Mouse (Mus musculus) CD4-positive, CD25-positive, alpha-beta regulatory T cell, adult 4 months (primary cell): Measurements from ENCODE around the gene Selenow. TPM values are rescaled to one million over a fixed set of nuclear protein-coding genes. Genes with fewer than 3 reads are reported as not detected.

Experiments used
- ATAC-seq: one replicate; pipeline ENCODE4 v1.8.0; 2017
- polyA plus RNA-seq, 2 experiments: library from polyadenylated mRNA; unstranded; fragments of 100-300 nt; shearing (Covaris generic); gene quantifications; one replicate each; pipeline ENCODE4 v1.2.1; 2017

Selenow gene
- polyA plus RNA-seq = 100 to 1,000 TPM; 912 to 987 TPM

DNA sequence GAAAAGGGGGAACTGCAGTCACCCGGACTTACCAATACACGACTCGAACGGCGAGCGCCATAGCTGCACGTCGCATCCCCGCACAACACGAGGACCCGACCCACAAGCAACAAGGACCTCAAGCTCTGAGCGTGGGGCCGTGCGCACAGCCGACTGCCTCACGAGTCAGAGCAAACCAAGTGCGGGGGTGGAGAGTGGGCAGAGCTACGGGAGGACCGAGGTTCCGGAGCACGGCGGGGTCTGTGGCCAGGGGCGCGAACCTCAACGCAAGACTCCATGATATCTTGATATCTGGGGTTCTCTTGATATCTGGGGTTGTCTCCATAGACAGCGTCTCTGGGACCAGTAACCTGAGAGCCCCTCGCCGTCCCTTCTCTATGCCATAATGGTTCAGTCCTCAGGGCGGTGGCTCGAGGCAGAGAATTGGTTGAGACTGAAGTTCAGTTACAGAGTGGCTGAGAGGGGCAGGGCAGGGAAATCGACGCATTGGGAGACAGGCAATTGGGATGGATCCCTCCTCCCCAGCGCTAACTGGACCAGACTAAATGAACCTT, at the start of gene Selenow:
Gene Selenow, minus strand, starts transcription at position 183 of the 554 bp plus-strand sequence.
- ATAC-seq = peak; percentile 95

DNA sequence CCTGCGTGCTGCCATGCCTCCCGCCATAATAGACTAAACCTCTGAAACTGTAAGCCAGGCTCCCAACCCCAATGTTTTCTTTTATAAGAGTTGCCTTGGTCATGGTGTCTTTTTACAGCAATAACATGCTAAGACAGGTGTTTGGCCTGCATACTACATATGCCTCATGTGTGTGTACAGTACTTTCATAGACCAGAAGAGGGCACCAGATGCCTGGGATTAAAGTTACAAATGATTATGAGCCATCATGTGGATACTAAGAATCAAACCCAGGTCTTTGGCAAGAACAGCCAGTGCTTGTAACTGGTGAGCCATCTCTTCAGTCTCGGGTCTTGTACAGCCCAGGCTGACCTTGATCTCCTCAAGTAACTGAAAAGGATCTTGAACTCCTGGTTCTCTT, 47.5 kb upstream of the Selenow start:
- no peak for ATAC-seq

DNA sequence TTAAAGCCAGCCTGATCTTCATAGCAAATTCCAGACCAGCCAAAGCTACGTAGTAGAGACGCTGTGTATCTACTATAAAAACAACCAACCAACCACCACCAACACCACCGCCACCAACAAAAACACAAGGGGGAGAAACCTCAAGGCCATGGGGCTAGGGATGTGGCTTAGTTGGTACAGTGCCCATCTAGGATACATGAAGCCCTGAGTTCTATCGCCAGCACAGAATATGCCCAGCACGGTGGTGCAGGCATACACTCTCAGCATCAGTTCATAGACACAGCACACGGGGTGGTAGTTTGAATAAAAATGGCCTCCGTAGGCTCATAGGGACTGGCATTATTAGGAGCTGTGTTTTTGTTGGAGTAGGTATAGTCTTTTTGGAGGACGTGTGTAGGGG, 46.1 kb upstream of the Selenow start:
- ATAC-seq = no peak

DNA sequence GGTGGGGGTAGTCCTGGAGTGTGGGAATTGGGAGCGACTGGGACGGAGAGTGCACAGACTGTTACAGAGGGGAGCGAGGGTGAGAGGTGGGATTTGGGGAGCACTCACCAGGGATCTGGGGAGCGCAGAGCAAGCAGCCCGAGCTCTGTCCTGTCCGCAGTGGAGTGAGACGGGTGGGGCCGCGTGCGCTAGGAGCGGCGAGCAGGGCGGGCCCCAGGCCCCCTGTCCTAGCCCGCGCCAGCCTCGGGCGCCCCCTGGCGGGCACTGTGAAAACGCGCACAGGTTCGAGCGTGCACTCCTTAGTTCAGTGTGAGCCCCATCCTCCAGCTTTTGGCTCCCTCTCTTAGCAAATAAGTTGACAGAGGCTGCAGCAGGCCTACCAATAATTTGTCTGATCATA, 45.1 kb upstream of the Selenow start, which contains the start of gene Ehd2:
Gene Ehd2, minus strand, starts transcription at position 256 of the 400 bp plus-strand sequence.
- ATAC-seq = peak; percentile 66

DNA sequence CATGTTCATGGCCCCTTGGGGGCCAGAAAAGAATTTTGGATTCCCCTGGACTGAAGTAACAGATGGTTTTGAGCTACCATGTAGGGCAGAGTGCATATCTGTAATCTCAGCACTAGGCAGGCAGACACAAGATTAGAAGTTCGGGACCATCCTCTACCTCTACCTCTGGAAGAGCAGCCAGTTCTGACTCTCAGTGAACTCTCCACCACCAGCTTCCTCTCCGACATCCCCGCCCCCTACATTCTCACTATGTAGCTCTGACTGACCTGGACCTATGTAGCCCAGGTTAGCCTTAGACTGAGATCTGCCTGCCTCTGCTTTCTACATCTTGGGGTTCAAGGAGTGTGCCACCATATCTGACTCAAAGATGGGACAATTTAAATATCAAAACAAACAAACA, 44.3 kb upstream of the Selenow start:
- ATAC-seq = no peak

DNA sequence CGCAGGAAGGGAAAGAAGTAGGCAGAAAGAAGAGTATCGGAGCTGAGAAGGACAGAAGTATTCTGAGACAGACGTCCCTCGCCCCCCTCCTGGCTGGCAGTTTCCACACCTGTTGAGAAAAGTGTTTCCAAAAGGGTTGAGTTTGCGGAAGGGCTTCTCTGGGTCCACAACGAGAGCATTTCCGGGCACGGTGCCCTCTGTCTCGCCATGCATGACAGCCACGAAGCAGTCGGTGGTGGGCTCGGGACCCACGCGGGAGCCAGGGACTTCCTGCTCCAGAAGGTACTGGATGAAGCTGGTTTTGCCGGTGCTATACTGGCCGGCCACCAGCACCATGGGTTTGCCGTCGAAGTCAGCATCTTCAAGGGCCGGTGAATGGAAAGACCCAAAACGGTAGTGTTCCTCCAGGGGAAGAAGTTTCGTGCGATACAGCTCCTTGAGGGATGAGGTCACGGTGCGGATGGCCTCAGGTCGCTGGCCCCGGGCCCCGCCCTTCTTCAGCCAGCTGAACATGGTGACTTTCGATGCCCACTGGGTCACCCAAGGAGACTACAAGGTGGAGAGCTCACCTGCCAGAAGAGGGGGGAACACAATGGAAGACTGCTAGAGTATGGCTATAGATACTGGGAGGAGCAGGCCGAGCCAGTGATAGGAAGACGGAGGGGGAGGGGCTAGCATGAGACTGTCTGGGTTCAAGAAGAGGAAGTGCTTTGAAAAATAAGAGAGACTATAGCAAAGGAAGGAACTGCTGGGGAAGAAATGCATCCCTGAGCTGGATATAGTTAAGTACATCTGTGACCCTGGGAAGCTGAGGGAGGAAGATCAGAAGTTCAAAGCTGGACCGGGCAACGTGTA, 41.8 kb upstream of the Selenow start:
- ATAC-seq = no peak

DNA sequence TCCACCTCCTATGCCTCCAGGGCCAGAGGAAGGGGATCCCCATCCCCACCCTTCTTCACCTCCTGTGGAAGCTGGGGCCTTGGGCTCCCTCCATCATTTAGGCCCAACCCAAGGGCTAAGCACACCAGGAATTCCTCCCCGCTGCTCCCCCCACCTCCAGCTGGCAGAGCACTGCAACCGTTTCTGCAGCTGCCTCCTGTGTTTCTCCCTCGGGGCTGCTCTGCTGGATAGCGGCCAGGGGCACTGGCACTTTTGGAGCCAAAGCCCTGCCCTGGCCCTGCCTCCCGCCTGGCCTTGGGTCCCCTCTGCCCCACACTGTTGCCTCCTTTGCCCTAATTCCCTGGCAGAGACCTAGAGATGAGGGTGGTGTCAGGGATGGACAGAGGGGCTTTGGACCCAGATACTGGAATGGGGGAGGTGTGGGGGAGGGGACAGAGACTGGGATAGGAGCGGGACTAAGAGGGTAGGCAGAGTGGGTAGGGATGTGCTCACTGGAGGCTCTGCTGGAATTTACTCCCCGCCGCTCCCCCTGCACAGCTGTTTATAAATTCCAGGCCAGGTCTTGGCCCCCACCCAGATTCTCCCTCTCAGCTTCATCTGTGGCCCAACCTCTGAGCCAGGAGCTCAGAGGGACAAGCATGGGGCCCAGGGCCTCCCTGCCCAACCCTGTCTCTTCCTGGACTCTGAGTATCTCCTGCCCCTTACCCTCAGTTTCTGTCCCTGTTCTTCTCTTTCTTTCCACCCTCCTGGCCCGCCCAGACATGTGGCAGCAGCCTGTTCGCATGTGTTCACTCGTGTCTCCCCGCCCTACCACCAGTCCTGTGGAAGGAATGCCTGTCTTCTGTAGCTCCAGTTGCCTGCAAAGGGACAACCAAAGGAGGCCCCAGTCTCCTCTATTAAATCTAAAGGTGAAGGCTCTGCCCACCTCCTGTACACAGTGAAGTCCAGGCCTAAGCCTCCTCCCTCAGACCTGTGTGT, 40.4 kb upstream of the Selenow start:
- ATAC-seq = no peak

DNA sequence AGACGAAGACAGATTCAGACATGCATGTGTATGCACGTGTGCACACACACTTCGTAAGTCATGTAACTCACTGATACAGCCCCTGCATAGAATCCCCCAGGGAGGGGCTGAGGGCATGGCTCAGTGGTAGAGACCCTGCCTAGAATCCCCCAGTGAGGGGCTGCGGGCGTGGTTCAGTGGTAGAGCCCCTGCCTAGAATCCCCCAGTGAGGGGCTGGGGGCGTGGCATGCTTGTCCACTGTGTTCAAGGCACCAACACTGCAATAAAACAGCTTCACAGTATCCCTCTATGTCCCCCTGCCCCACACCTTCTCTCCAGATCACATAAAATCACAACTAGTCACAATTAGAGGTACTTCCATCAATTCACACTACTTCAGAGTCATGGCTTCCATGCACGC, 39.6 kb upstream of the Selenow start:
- no peak for ATAC-seq

DNA sequence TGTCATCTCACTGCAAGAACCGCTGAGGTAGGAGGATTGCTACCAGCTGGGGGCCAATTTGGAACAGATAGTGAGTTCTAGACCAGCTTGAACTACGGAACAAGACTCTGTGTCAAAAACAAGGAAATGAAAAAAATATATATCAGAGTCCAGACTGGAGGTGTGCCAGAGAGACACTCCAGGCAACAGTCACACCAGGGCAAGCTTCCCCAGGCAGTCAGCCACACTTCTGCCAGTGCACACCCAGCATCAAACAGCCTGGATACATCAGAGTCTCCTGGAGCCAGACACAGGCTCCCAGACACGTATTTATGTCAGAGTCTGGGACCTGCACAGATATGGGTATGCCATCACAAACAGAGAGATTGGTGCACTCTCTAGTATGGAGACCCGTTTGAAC, 39.0 kb upstream of the Selenow start:
- no peak for ATAC-seq

DNA sequence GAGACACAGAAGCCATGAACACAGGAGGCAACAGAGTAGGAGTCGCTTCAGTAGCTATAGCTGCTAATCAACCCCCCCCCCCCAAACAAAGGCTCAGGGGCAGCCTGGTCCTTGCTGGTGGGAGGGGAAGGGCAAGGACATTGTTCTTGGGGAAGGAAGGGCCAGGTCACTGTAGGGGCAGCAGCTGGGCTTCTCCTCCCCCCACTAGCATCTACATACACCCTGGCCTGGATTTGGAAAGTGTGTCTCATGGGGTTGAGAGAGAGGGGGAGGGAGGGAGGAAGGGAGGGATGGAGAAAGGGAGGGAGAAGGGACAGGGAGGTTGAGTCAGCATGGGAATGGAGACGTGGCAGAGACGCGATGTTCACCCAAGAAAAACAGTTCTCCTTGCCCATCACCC, 38.5 kb upstream of the Selenow start:
- ATAC-seq = no peak

DNA sequence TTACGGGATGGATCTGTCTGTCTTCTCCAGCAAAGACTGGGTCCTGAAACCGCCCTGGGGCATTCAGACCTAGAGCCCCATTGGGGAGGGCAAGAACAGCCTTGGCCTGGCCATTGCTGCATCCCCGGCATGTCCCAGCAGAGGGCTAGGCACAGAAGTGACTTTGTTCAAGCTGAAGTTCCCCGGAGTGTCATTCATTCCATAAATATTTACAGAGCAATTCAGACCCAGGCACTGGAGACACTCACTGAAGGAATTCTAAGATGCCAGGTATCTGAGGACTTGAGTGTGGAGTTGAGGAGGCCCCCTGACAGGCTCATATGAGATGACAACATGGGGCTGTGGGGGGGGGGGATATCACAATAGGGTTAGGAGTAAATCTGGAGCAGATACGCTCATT, 33.9 kb upstream of the Selenow start:
- ATAC-seq = no peak

DNA sequence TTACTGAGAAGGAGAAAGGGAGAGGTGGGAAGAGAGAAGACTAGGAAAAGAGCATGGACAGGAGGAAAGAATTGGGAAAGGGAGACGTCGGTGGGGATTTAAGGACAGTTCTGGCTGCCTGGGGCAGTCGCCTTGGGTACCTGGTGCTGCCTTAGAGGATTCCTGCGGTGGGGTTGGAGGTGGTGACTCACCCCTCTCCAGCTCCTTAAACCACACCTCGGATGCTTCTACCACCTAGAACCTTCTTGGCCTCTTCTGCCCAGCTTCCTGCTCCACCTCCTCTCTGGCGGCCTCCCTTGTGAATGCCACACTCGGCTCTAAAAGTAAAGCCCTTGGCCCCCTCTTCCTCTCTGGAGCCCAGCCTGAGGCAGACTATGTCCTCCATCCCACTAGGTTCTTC, 33.3 kb upstream of the Selenow start:
- ATAC-seq = no peak

DNA sequence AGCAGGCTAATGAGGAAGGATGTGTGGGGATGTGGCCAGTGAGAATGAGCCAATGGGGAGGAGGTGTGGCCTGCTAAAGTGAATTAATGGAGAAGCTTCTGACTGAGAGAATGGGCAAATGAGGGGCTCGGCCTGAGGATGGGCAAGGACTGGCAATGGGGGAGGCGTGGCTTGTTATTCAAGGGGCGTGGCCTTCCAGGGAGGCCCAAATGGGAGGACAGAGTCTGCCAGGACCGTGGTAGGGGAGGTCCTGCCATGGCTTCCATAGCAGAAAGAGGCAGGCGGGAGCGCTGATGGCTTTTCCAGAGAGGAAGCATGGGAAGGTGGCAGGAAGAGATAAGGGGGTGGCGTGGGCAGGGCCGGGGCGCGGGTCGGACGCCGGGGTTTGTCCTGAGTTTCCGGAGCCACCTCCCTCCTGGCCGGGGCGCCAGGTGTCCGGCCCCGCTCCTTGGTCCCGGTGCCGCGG, 32.8 kb upstream of the Selenow start:
- no peak for ATAC-seq

DNA sequence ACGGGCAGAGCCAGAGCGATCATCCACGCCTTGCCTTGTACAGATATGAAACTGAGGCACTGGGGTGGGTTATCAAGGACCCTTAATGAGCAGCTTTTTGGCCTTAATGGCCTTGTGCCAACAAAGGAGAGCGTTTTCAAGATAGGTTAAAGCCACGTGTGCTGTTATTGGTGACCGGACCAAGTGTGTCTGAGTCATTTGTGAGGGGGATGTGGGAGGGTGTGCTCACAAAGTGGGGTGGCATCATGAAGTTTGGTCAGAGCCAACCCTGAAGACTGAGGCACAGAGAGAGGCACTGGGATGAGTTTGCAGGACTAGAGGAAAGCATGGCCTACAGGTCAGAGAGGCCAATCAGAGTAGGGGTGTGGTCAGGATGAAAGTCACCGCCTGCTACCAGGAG, 32.2 kb upstream of the Selenow start:
- ATAC-seq = no peak

DNA sequence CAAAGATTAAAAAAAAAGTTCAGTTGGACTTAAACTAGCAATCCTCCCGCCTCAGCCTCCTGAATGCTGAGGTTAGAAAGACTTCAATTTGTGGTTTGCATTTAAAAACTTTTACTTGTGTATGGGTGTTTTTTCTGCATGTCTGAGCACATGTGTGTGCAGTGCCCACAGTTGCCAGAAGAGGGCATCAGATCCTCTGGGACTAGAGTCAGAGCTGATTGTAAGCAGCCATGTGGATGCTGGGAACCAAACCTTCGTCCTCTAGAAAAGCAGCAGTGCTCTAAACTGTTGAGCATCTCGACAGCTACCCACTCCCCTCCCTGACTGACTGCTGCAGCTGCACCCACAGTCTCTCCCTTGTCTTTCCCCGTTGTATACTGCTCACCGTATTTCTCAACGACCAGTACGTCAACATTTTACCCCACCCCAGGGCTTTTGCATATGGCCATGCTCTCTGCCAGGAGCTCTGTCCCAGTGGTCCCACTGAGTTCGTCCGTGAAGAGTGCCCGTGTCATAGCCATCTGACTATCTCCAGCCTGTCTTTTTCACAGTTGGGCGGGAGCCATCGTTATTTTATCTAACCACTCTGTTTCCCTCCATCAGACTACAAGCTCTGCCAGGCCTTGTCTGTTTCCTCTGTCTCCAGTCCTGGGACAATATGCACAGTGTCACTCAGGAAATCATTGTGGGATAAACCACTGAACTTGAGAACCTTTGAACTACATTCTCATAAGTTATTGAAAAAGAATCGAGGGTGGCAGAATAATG, 31.3 kb upstream of the Selenow start:
- no peak for ATAC-seq

DNA sequence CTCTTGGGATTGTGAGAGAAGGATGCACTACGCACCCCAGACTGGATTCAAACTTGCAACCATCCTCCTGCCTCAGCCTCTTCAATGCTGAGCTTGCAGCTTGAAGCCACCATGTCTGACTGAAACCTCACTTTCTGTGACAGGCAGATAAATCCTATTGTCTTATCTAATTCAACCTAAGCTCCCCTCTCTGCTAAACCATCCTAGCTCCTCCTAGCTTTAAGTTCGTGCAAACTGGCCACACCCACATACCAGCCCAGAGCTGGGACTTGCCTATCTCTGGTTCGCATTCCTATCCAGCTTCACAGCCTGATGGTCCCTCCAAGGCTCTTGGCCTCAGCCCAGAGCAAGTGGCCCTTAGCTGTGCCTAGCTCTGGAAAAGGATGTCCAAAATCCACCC, 30.2 kb upstream of the Selenow start:
- ATAC-seq = no peak

DNA sequence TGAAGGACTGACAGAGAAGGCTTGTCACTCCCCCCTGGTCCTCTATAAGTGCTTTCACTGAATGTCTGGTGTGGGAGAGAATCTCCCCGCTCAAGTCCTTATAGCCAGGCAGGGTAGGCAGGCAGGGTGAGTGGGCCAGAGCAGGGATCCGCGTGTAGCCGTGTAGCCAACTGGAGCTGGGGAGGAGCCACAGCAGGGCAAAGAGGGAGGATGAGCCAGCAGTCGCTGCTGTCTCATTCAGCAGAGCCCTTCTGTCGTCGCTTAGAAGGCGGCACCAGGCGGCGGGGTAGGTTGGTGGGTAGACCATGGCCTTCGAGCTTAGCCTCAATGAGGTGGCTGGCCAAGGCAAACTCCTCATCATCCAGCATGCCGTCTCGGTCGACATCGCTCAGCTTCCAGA, 27.8 kb upstream of the Selenow start:
- ATAC-seq = no peak

DNA sequence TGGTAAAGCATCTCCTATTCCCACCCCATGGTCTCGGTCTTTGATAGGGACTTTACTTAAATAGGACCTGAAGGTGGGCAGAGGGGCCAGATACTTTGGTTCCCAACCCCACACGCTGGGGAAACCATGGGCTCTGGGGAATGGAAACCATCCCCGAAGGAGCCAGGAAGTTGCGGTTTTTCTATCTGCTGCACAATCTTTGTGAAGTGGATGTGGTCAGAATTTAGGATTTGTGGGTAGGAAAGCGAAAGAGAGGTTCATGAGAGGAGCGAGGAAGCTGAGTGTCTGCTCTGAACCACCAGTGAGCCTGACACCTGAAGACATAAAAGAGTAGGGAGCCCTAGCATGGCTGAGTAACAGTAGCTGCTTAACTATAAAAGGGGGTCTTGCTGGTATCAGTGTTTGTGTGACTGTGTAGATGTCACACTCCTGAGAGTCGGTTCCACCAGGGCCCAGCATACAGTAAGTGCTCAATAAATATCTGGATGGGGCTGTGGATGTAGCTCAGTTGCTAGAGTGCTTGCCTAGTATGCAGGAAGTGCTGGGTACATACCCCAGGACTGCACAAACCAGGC, 27.1 kb upstream of the Selenow start:
- peak; percentile 15 for ATAC-seq

DNA sequence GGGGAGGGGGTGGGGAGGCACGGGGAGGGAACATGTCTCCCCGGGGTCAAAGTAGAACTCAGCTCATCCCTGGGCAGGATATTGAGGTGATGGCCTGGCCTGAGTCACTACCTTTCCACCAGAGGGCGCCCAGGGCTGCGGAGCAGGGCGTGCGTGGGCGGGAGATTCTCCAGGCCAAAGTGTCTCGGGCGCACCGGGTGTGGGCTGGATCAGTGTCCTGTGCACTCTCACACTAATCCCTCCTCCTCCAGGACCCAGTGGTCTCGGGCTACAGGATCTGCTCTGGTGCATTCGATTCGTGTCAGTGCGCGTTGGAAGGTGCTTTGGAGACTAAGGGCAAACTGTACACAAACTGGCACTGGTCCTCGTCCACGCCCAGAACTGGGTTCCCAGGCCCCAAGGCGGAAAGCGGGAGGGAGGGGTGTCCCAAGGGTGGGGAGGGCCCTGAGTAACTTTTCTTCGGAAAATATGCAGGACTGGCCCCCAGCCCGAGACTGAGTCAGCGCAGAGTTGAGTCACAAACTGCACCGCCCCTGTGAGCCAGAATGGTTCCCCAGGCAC, 26.3 kb upstream of the Selenow start:
- peak; percentile 36 for ATAC-seq

DNA sequence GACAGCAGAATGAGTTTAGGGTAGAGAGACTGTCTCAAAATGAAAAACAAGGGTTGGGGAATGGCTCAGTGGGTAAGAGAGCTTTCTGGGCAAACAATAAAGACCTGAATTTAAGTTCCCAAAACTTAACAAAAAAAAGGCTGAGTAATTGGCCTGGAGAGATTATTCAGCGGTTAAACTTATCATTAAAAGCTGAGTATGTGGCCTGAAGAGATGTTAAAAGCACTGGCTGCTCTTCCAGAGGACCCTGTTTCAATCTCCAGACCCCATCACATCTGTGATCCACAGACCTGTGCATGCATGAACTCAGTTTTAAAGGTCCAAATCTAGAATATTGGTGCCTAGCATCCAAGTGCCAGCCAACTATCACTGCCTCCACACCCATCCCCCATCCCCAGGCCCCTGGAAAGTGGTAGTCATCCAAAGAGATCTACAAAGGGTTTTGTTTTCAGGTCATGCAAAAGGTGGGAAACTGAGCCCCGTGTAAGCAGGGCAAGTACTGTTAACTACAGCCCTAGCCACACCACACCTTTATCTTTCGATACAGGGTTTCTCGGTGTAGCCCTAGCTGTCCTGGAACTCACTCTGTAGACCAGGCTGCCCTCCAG, 25.6 kb upstream of the Selenow start:
- no peak for ATAC-seq
